Mouse (Mus musculus): Measurements from ENCODE around the gene Kcne1.

DNA sequence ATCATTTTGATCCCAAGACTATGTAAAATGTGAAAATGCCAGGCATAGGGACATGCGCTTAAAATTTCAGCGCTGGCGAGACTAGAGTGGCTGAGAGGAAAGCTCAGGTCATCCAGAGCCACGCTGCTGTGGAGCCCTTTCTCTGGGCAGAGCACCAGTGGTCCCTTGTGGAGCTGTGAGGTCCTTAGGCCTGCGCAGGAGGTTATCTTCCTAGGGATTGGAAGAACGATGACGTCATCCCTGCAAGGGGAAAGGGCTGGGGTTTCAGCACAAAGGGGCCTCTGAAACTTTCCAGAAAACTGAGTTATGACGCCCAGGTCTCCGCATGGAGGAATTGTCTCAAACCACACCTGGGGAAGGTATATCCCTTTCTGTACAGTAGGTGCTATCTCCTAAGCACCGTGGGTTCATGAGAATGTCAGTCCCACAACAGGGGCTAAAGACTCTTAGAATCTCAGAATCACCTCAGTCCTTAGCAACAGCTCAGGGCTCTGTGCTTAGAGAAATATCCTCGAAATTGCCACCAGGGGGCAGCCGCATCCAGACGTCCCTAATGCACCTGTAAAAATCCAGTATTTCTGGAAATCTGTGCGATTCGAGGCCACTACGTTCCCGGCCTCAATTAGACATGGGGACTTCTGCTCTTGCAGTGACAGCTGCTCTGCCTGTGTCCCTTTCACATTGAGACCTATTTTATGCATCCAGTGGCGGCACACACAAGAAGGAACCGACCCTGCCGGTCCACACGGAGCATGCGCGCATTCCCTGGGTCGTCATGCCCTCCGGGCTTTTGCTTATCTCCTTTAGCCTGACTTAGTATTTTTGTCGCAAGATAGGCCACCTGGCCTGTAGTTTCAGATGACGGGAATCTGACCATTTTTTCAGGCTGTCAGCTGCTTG is 18.4 kb downstream of the Kcne1 start:
- no peak for TF ChIP-seq POLR2A (IDR thresholded peaks at IDR 0.05; ENCODE audit: insufficient read depth, low read depth, low read length)
- peak; percentile 88 for TF ChIP-seq CTCF (IDR thresholded peaks at IDR 0.05)

Measured in heart, adult 2 months (tissue).